Mouse (Mus musculus): ENCODE measurements around the gene Map3k14. TPM values are rescaled to one million over a fixed set of nuclear protein-coding genes. Genes with fewer than 3 reads are reported as not detected.

Gene Map3k14
- total and polyA plus RNA-seq, 3 experiments: 0.39 to 0.99 TPM; not detected in 1

DNA sequence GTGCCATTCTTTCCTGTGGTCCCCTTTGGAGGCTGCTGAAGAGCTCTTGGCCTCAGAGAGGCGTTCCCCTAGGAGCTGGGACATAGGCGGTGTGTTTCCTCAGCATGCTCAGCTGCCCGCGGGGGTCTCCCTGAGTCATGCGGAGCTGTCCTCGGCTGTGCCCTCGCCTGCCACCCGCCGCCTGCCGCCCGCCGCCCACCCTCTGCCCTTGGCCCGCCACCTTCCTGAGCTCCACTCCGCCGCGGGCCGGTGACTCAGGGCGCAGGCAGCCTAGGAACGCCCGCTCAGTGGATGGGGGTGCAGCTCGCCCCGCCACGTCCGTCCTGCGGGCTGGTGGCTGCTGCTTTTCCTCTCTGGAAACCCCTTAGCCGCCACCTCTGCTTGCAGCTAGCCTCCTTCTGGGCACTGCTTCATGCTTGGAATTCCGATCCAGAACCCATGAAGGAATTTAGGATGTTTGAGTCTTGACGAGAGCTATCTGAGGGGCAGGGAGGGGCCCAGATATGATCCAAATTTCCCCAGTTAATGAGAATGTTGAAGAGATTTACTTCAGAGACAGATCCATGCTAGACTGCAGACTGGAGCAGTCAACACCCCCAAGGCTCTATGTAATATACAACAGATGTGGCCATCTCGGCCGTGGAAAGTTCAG is 44.8 kb upstream of the Map3k14 start:
- Histone ChIP-seq H3K27me3 (ENCODE audit: control insufficient read depth in 1 of 2, insufficient read depth in 2 of 2, low read length in 2 of 2) (peaks cover 2 to 3% of the 10 kb centered on the region in 2 experiments), H3K27ac (ENCODE audit: control insufficient read depth, low read depth, low read length) (no peak overlapping the region), H3K4me1 (ENCODE audit: control insufficient read depth in 1 of 2, insufficient read depth in 2 of 2, low read length in 2 of 2) (no peaks in the 10 kb centered on the region), H3K9ac (ENCODE audit: control insufficient read depth, low read depth, low read length, poor library complexity, severe bottlenecking) (no peak overlapping the region), H3K4me3 (ENCODE audit: control insufficient read depth in 1 of 2, insufficient read depth in 1 of 2, low read depth in 2 of 2, low read length in 2 of 2) (no peak overlapping the region), H3K36me3 (ENCODE audit: control insufficient read depth in 1 of 2, insufficient read depth in 2 of 2, low read length in 2 of 2) (no peaks in the 10 kb centered on the region), H3K9me3 (replicated peaks; ENCODE audit: insufficient read depth, low read length) (no peaks in the 10 kb centered on the region), H3K79me2 (ENCODE audit: control insufficient read depth, insufficient read depth, low read length, poor library complexity) (no peaks in the 10 kb centered on the region)
- TF ChIP-seq USF2 (IDR thresholded peaks at IDR 0.05; ENCODE audit: borderline replicate concordance in 1 of 2, insufficient read depth in 1 of 2, low read depth in 1 of 2, low read length in 2 of 2): no peak
- TF ChIP-seq USF1 (IDR thresholded peaks at IDR 0.05; ENCODE audit: low read depth, low read length): no peak
- no peak for TF ChIP-seq TCF12 (IDR thresholded peaks at IDR 0.05; ENCODE audit: low read depth, low read length)
- no peak for DNase-seq (ENCODE audit: low read depth, low spot score)

DNA sequence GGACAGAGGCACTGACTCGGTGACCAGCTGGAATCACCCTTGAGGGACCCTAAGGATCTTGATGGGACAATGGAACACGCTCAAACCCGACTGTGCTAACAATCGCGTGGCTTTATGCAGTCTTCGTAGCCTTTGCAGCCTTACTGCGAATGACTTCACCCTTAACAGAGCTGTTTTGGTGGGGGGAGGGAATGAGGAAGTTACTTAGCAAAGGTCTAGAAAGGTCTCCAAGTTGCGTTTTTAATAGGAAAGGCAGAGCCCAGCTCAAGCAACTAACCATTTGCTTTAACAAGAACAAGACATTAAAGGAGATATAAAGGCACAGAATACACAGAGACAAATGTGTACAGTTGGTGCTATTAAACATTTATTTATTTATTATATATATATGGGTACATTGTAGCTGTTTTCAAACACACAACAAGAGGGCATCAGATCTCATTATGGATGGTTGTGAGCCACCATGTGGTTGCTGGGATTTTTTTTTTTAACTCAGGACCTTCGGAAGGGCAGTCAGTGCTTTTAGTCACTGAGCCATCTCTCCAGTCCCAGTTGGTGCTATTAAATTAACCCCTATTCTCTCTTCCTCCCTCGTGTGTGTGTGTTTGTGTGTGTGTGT is 42.8 kb upstream of the Map3k14 start:
- no peak for TF ChIP-seq SMC3 (IDR thresholded peaks at IDR 0.05; ENCODE audit: low read depth, low read length)
- TF ChIP-seq JUND (IDR thresholded peaks at IDR 0.05; ENCODE audit: low read depth, low read length): no peak
- TF ChIP-seq TCF12 (IDR thresholded peaks at IDR 0.05; ENCODE audit: low read depth, low read length): no peak
- TF ChIP-seq E2F4 (IDR thresholded peaks at IDR 0.05; ENCODE audit: borderline replicate concordance, low read depth, low read length): no peak
- no peak for TF ChIP-seq NRF1 (IDR thresholded peaks at IDR 0.05; ENCODE audit: insufficient read depth, low read depth, low read length, poor library complexity, severe bottlenecking)
- H3K36me3 ChIP-seq (ENCODE audit: control insufficient read depth in 1 of 2, insufficient read depth in 2 of 2, low read length in 2 of 2): no peaks in the 10 kb centered on the region
- no peaks in the 10 kb centered on the region for H3K4me1 ChIP-seq (ENCODE audit: control insufficient read depth in 1 of 2, insufficient read depth in 2 of 2, low read length in 2 of 2)
- no peak overlapping the region for H3K4me3 ChIP-seq (ENCODE audit: control insufficient read depth in 1 of 2, insufficient read depth in 1 of 2, low read depth in 2 of 2, low read length in 2 of 2)
- H3K27ac ChIP-seq (ENCODE audit: control insufficient read depth, low read depth, low read length): no peak overlapping the region
- DNase-seq (ENCODE audit: low read depth, low spot score): no peak
- no peaks in the 10 kb centered on the region for H3K79me2 ChIP-seq (ENCODE audit: control insufficient read depth, insufficient read depth, low read length, poor library complexity)
- no peak overlapping the region for H3K9ac ChIP-seq (ENCODE audit: control insufficient read depth, low read depth, low read length, poor library complexity, severe bottlenecking)
- H3K27me3 ChIP-seq (ENCODE audit: control insufficient read depth in 1 of 2, insufficient read depth in 2 of 2, low read length in 2 of 2): peaks cover 2% of the 10 kb centered on the region in 2 experiments
- H3K9me3 ChIP-seq (replicated peaks; ENCODE audit: insufficient read depth, low read length): no peaks in the 10 kb centered on the region

DNA sequence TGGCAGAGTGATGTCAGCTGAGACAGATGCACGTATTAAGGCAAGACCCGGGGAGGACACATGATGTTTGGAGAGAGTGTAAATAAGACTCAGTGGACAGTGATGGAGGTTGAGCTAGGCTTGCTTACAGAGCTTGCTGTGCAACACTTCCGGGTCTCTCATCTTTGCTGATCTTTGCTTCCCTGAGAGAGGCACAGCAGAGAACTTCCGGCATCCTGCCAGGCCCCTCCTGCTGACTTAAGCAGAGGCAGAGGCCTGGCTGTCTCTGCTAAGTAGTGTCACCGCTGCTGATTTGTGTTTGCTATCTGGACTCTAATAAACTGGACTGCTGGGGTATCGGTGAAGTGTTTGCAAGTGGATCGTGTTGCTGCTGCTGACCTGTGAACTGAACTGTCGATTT is 40.6 kb upstream of the Map3k14 start:
- no peaks in the 10 kb centered on the region for H3K9me3 ChIP-seq (replicated peaks; ENCODE audit: insufficient read depth, low read length)
- H3K79me2 ChIP-seq (ENCODE audit: control insufficient read depth, insufficient read depth, low read length, poor library complexity): no peaks in the 10 kb centered on the region
- DNase-seq (ENCODE audit: low read depth, low spot score): no peak
- TF ChIP-seq CHD1 (IDR thresholded peaks at IDR 0.05; ENCODE audit: low read depth, low read length) (no peak), E2F4 (IDR thresholded peaks at IDR 0.05; ENCODE audit: borderline replicate concordance, low read depth, low read length) (no peak), GATA1 (IDR thresholded peaks at IDR 0.05; ENCODE audit: low read depth, low read length) (no peak), ZMIZ1 (IDR thresholded peaks at IDR 0.05; ENCODE audit: low read depth, low read length) (no peak), POLR2AphosphoS5 (IDR thresholded peaks at IDR 0.05; ENCODE audit: borderline replicate concordance, low read depth, low read length) (no peak), MAZ (IDR thresholded peaks at IDR 0.05; ENCODE audit: low read depth, low read length) (no peak), TAL1 (IDR thresholded peaks at IDR 0.05; ENCODE audit: low read length) (no peak), ZKSCAN1 (IDR thresholded peaks at IDR 0.05; ENCODE audit: low read depth, low read length) (no peak), HCFC1 (IDR thresholded peaks at IDR 0.05; ENCODE audit: low read depth, low read length) (no peak), MAFK (IDR thresholded peaks at IDR 0.05; ENCODE audit: borderline replicate concordance, low read depth, low read length) (no peak), SIN3A (IDR thresholded peaks at IDR 0.05; ENCODE audit: low read length) (no peak), MAX (IDR thresholded peaks at IDR 0.05; ENCODE audit: low read length) (no peak), USF2 (IDR thresholded peaks at IDR 0.05; ENCODE audit: borderline replicate concordance in 1 of 2, insufficient read depth in 1 of 2, low read depth in 1 of 2, low read length in 2 of 2) (no peak), USF1 (IDR thresholded peaks at IDR 0.05; ENCODE audit: low read depth, low read length) (no peak), CHD2 (IDR thresholded peaks at IDR 0.05; ENCODE audit: low read length) (no peak), RAD21 (IDR thresholded peaks at IDR 0.05; ENCODE audit: low read depth, low read length) (no peak), KAT2A (conservative IDR thresholded peaks at IDR 0.05; ENCODE audit: low read depth, low read length) (no peak), ZC3H11A (IDR thresholded peaks at IDR 0.05; ENCODE audit: low read depth, low read length) (no peak), NRF1 (IDR thresholded peaks at IDR 0.05; ENCODE audit: insufficient read depth, low read depth, low read length, poor library complexity, severe bottlenecking) (no peak), POLR2AphosphoS2 (IDR thresholded peaks at IDR 0.05; ENCODE audit: low read length) (no peak)
- H3K27me3 ChIP-seq (ENCODE audit: control insufficient read depth in 1 of 2, insufficient read depth in 2 of 2, low read length in 2 of 2): peaks cover 3 to 4% of the 10 kb centered on the region in 2 experiments
- no peak overlapping the region for H3K9ac ChIP-seq (ENCODE audit: control insufficient read depth, low read depth, low read length, poor library complexity, severe bottlenecking)
- no peaks in the 10 kb centered on the region for H3K36me3 ChIP-seq (ENCODE audit: control insufficient read depth in 1 of 2, insufficient read depth in 2 of 2, low read length in 2 of 2)
- no peak overlapping the region for H3K4me3 ChIP-seq (ENCODE audit: control insufficient read depth in 1 of 2, insufficient read depth in 1 of 2, low read depth in 2 of 2, low read length in 2 of 2)
- no peak overlapping the region for H3K27ac ChIP-seq (ENCODE audit: control insufficient read depth, low read depth, low read length)
- peaks cover 0 to 2% of the 10 kb centered on the region in 2 experiments; a peak in 1 of 4 replicates for H3K4me1 ChIP-seq (ENCODE audit: control insufficient read depth in 1 of 2, insufficient read depth in 2 of 2, low read length in 2 of 2)

All from MEL (cell line).